Mouse (Mus musculus): ENCODE results near the gene Wdr76.
"Not testable (repeated sequence)": the region's sequence is repeated elsewhere in the genome, so short reads cannot be mapped to it uniquely, and the experiment has no call there.

Gene Wdr76

GRCm38 (mm10) chr2:121522006-121522405, 15.5 kb downstream of the Wdr76 start:
- DNase-seq: no peak

- not testable (repeated sequence) for DNase-seq
These were observed 16.3 kb downstream of the Wdr76 start for GRCm38 (mm10) chr2:121522830-121523229.

- no peak for DNase-seq
These were observed 18.5 kb downstream of the Wdr76 start for GRCm38 (mm10) chr2:121525056-121525455.

DNA sequence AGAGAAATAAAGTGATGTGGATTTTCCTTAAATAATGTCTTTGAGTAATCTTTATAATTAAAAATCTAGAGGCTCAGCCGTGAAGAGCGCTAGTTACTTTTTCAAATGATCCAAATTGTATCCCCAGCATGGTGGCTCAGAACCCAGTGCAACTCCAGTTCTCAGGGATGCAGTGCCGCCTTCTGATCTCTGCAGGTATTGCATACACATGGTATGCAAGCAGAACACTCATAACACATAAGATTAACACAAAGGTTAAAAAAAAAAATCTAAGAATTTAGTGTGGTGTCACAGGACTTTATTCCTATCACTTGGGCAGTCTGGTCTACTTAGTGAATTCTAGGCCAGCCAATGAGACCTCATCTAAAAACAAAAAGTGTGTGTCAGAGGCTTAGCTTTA, 38.3 kb downstream of the Wdr76 start:
- DNase-seq: no peak

- DNase-seq: no peak
These were observed 43.1 kb downstream of the Wdr76 start for GRCm38 (mm10) chr2:121549630-121550029.

DNA sequence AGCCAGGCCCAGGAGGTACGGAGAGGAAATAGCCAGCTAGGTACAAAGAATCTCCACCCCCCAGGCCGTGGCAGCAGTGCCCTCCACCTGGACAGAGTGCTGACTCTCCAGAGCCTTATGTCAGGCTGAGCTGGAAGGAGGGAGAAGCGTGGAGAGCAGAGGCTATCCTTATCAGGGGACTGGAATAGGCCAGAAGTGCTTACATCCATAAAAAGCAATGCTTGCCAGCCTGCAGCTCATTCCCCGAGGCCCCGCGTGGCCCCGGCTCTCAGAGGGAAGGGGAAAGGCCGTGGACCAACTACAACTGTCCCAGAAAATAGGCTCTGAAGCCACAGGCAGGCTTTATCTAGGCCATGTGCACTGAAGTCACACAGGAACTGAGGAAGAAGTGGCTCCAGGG, 44.7 kb downstream of the Wdr76 start:
- DNase-seq: no peak

DNA sequence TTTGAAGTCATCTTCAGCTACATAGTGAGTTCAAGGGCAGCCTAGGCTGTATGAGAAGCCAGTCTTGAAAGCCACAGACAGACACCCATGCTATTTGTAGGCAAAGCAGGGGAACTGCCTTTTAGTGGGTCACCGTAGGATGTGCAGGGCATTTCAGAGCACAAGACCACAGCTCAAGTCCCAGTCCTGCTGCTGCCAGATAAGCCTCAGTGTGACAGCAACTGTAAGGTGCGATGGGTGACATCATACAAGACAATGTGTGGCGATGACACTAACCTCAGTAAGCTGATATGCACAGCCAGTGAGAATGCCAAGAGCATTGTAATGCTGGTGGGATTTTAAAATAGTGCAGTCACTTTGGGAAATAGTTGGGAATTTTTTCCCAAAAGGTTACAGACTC, 56.6 kb downstream of the Wdr76 start:
- DNase-seq: no peak

GRCm38 (mm10) chr2:121565911-121566310, 59.4 kb downstream of the Wdr76 start:
- no peak for DNase-seq

GRCm38 (mm10) chr2:121570049-121570448, 63.5 kb downstream of the Wdr76 start:
- DNase-seq: no peak

DNA sequence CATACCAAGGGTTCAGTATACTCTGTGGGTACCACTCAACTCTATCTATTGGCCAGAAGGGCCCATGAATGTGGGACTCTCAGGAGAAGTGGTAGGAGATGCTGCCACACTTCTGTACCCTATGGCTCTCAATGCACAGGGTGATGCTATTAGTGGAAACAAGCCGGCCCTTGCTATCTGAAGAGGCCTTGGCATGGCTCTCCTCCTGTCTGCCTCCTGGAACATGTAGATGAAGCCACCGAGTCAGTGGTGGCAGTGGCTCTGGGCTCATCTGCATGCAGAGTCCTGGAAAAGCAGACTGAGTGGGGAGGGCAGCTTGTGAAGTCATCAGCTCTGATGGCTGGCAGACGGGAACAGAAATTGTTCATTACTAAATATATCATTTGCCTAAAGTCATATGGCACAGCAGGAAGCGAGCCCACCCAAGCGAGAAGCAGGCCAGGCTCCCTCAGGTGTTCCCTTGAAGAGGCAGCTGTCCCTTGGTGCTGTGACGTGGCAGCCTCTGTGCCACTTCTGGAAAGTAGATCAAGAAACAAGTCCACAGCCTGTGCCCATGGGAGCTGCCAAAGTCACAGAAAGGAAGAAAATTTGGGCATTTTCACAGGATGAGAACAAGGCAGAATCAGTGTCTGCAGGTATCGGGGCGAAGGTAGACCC, 64.6 kb downstream of the Wdr76 start:
- no peak for DNase-seq

GRCm38 (mm10) chr2:121571780-121572179, 65.3 kb downstream of the Wdr76 start:
- peak; percentile 57 to 78 for DNase-seq

GRCm38 (mm10) chr2:121574066-121574630, 67.6 kb downstream of the Wdr76 start:
- no peak for DNase-seq

- DNase-seq: no peak
These were observed 69.2 kb downstream of the Wdr76 start for GRCm38 (mm10) chr2:121575741-121576201.

GRCm38 (mm10) chr2:121582809-121583376, 76.4 kb downstream of the Wdr76 start:
- no peak for DNase-seq

DNA sequence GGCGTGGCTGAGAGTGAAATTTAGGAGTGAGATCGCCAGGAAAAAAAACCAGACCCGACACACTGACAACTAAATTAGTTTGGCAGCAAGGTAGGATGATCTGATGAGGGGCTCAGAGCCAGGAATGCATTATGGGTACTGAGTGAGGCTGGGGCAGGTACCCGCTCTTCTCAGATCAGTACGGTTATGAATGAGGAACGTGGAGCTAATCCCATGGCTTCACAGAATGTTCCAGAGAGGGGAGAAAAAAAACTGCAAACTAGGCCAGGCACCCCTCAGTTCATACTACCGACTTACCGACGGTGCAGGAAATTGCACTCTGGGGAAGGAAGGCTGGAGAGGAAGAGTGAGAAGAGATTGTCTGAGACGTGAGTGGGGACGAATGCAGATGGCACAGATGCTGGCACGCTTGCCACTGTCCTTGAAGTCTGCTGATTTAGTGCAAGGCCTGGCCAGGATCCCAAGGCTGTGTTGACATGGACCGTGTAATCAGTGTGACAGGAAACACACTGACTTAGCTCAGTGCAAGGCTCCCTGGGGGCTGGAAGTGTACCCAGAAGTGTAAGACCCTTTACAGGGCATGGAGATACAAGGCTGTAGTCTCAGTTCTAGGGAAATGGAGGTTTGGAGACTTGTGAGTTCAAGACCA, 77.1 kb downstream of the Wdr76 start:
- DNase-seq: peak in 1 of 2 experiments; percentile 16

DNA sequence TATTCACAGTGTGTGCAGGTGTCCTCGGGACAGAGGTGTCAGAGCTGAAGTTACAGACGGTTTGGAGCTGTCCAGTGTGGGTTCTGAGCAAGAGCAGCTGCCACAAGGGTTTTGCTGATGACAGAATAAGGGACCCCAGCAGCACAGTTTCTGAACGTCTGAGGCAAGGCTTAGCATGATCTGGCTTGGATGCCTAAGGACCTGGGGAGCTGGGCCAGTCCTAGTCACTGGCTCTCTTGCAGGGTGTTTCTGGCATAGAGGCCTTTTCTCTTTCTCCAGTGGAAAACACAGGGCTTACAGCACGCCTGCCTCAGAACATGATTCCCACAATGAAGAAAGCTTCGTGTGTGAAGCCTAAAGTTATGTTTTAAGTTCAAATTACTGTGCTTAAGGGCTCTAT, 78.2 kb downstream of the Wdr76 start:
- no peak for DNase-seq

DNA sequence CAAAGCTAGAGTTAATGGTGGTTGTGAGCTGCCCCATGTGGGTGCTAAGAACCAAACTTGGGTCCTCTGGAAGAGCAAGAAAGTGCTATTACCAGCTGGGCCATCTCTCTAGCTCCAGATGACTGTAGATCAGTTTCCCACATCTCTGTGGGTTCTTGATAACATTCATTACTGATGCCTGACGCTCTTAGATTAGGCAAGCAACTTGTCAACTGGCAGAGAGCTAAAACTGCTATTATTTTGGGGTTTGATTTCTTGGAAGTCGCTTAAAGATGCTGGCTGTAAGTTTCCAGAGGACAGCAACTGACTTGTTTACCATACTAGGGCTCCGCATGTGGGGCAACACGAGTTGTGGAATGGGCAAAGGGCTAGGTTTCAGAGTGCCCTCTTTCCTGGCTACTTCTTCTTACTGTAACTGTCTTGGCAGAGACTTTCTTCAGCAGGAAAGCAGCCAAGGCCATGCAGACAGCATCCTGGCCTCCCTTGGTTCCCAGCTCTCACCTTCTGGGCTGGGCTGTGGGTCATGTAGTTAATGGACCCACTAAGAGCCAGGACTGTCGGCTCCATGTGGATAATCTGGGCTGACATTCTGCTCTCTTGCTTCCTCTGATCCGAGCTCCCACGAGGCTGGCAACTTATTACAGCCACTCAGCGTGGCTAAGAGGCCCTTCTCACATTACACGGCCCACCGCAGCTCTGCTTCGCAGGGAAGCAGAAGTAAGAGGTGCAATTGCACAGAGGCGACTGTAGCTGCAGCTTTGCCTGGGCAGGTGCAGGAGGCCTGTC, 81.2 kb downstream of the Wdr76 start:
- DNase-seq: no peak

GRCm38 (mm10) chr2:121588309-121588694, 81.8 kb downstream of the Wdr76 start:
- no peak for DNase-seq

GRCm38 (mm10) chr2:121594131-121594530, 87.6 kb downstream of the Wdr76 start:
- no peak for DNase-seq
